12 mouse cellular contexts compared by ENCODE assay signal in genomic region chr10:127351285-127351595, GRCm38 (mm10). TPM values are rescaled to one million over a fixed set of nuclear protein-coding genes. Genes with fewer than 3 reads are reported as not detected.
DNase-seq lines count a peak whose midpoint lies in the region; ATAC-seq lines count a peak whose summit lies in the region.
"Had no signal": no experiment of that assay in that cellular context is flagged by ENCODE, and none has a peak within 500 bp of the region (broad histone marks: within the 10 kb centered on the region; RNA-seq: fewer than 3 reads in every experiment).

No protein-coding gene starts in this region.

- H3K36me3 ChIP-seq in forebrain, embryonic 10.5 days (replicated peaks), result no peaks in the 10 kb centered on the region
- H3K36me3 ChIP-seq in forebrain, embryonic 16.5 days (ENCODE audit: control insufficient read depth, insufficient read depth), result no peaks in the 10 kb centered on the region
- H3K36me3 ChIP-seq in kidney, embryonic 15.5 days, result no peaks in the 10 kb centered on the region
- H3K36me3 ChIP-seq in hindbrain, embryonic 15.5 days, result no peaks in the 10 kb centered on the region
- no peaks in the 10 kb centered on the region for H3K36me3 ChIP-seq in midbrain, embryonic 14.5 days (ENCODE audit: control insufficient read depth, insufficient read depth, low read length)

- 87% methylated on average over 8 of the region's 8 CpGs for WGBS in forebrain, embryonic 10.5 days
- WGBS in forebrain, embryonic 16.5 days, result 87% methylated on average over 8 of the region's 8 CpGs
- WGBS in kidney, embryonic 15.5 days, result 76% methylated on average over 8 of the region's 8 CpGs
- 86% methylated on average over 8 of the region's 8 CpGs for WGBS in hindbrain, embryonic 15.5 days
- 86% methylated on average over 8 of the region's 8 CpGs for WGBS in midbrain, embryonic 14.5 days

- peaks cover 33% of the 10 kb centered on the region for H3K27me3 ChIP-seq in forebrain, embryonic 10.5 days (ENCODE audit: poor library complexity, severe bottlenecking)
- no peaks in the 10 kb centered on the region; the same call in 1 of the 2 replicates for H3K27me3 ChIP-seq in forebrain, embryonic 16.5 days (replicated peaks; ENCODE audit: control insufficient read depth, insufficient read depth, low read length)
- H3K27me3 ChIP-seq in kidney, embryonic 15.5 days, result peaks cover 4% of the 10 kb centered on the region; the same call in 1 of the 2 replicates
- 0 out of 2 replicates have a peak, but pooled peaks cover 3% of the 10 kb centered on the region for H3K27me3 ChIP-seq in hindbrain, embryonic 15.5 days
- H3K27me3 ChIP-seq in midbrain, embryonic 14.5 days (ENCODE audit: control insufficient read depth, insufficient read depth, low read length), result no peaks in the 10 kb centered on the region

- ATAC-seq in forebrain, embryonic 16.5 days, result no peak
- no peak for ATAC-seq in kidney, embryonic 15.5 days (replicated peaks; ENCODE audit: low FRiP score)
- ATAC-seq in hindbrain, embryonic 15.5 days (ENCODE audit: low FRiP score, low read depth), result no peak
- ATAC-seq in midbrain, embryonic 14.5 days (ENCODE audit: low FRiP score, low TSS enrichment), result no peak

- peak overlapping the region; percentile 31; the same call in 1 of the 2 replicates for H3K4me3 ChIP-seq in forebrain, embryonic 10.5 days
- no peak overlapping the region for H3K4me3 ChIP-seq in forebrain, embryonic 16.5 days (replicated peaks; ENCODE audit: low read length)
- H3K4me3 ChIP-seq in kidney, embryonic 15.5 days (replicated peaks), result no peak overlapping the region
- no peak overlapping the region for H3K4me3 ChIP-seq in hindbrain, embryonic 15.5 days
- no peak overlapping the region for H3K4me3 ChIP-seq in midbrain, embryonic 14.5 days (replicated peaks; ENCODE audit: low read depth, low read length)

- H3K27ac ChIP-seq in forebrain, embryonic 10.5 days, result 0 out of 2 replicates have a peak overlapping the region, but pooled peaks have one; percentile 32
- H3K27ac ChIP-seq in forebrain, embryonic 16.5 days (ENCODE audit: low read length), result no peak overlapping the region
- no peak overlapping the region for H3K27ac ChIP-seq in kidney, embryonic 15.5 days
- H3K27ac ChIP-seq in hindbrain, embryonic 15.5 days (replicated peaks), result no peak overlapping the region
- H3K27ac ChIP-seq in midbrain, embryonic 14.5 days (replicated peaks; ENCODE audit: low read depth, low read length), result no peak overlapping the region

- peaks cover 22% of the 10 kb centered on the region for H3K4me1 ChIP-seq in forebrain, embryonic 10.5 days
- no peaks in the 10 kb centered on the region for H3K4me1 ChIP-seq in forebrain, embryonic 16.5 days (replicated peaks; ENCODE audit: control insufficient read depth, insufficient read depth, low read length)
- H3K4me1 ChIP-seq in kidney, embryonic 15.5 days, result peaks cover 10% of the 10 kb centered on the region
- H3K4me1 ChIP-seq in hindbrain, embryonic 15.5 days (replicated peaks), result peaks cover 8% of the 10 kb centered on the region; the same call in 1 of the 2 replicates
- H3K4me1 ChIP-seq in midbrain, embryonic 14.5 days (ENCODE audit: control insufficient read depth, insufficient read depth, low read length), result 0 out of 2 replicates have a peak, but pooled peaks cover 6% of the 10 kb centered on the region

- no peak for DNase-seq in forebrain, embryonic 10.5 days (ENCODE audit: extremely low spot score, low spot score)
- DNase-seq in kidney, adult 8-10 months, result no peak
- DNase-seq in midbrain, embryonic 14.5 days, result no peak
- DNase-seq in adipocyte (ENCODE audit: low spot score), result no peak
- DNase-seq in layer of hippocampus, adult 8-10 months (ENCODE audit: low spot score in 2 of 2), result no peak

- no peak overlapping the region for H3K9ac ChIP-seq in forebrain, embryonic 16.5 days (replicated peaks; ENCODE audit: low read depth, low read length)
- H3K9ac ChIP-seq in kidney, embryonic 15.5 days, result no peak overlapping the region
- H3K9ac ChIP-seq in hindbrain, embryonic 15.5 days, result no peak overlapping the region
- H3K9ac ChIP-seq in midbrain, embryonic 14.5 days (replicated peaks; ENCODE audit: low read length), result no peak overlapping the region

- no peaks in the 10 kb centered on the region for H3K9me3 ChIP-seq in forebrain, embryonic 10.5 days
- H3K9me3 ChIP-seq in forebrain, embryonic 16.5 days (ENCODE audit: control insufficient read depth, low read length), result no peaks in the 10 kb centered on the region
- H3K9me3 ChIP-seq in kidney, embryonic 15.5 days (replicated peaks), result no peaks in the 10 kb centered on the region
- H3K9me3 ChIP-seq in hindbrain, embryonic 15.5 days, result no peaks in the 10 kb centered on the region
- no peaks in the 10 kb centered on the region for H3K9me3 ChIP-seq in midbrain, embryonic 14.5 days (ENCODE audit: control insufficient read depth, low read length)

- no peak overlapping the region for H3K4me2 ChIP-seq in forebrain, embryonic 16.5 days (ENCODE audit: low read length)
- peak overlapping the region; percentile 55; the same call in 1 of the 2 replicates for H3K4me2 ChIP-seq in kidney, embryonic 15.5 days
- H3K4me2 ChIP-seq in hindbrain, embryonic 15.5 days, result peak overlapping the region; percentile 50; the same call in 1 of the 2 replicates
- 0 out of 2 replicates have a peak overlapping the region, but pooled peaks have one; percentile 45 for H3K4me2 ChIP-seq in midbrain, embryonic 14.5 days (ENCODE audit: low read length)

RNA-seq across cellular contexts. Expression of gene Inhbe, which starts 3.0 kb away (rescaled TPM):
- 0.04 TPM in 1 of 2 replicates, not detected in the other for polyA plus RNA-seq in forebrain, embryonic 10.5 days (2016; fragmentation: Nextera tagmentation; extraction: Ambion mirVana)
- not detected in 2 replicates for polyA plus RNA-seq in forebrain, embryonic 16.5 days (2015; fragmentation: Nextera tagmentation; extraction: Ambion mirVana)
- not detected in 2 replicates for polyA plus RNA-seq in kidney, embryonic 15.5 days (2015; fragmentation: Nextera tagmentation; extraction: Ambion mirVana)
- 0.09 TPM in 1 of 2 replicates, not detected in the other for polyA plus RNA-seq in hindbrain, embryonic 15.5 days (2015; fragmentation: Nextera tagmentation; extraction: Ambion mirVana)
- 0.04 TPM in 1 of 2 replicates, not detected in the other for polyA plus RNA-seq in midbrain, embryonic 14.5 days (2014; fragmentation: Nextera tagmentation; extraction: Ambion mirVana)
- not detected for total RNA-seq in layer of hippocampus, adult 8-10 months (2022)
- polyA plus RNA-seq: stomach, embryonic 14.5 days had no signal

RNA-seq across cellular contexts. Expression of gene Gli1, which starts 9.5 kb away (rescaled TPM):
- polyA plus RNA-seq in forebrain, embryonic 10.5 days (2016; fragmentation: Nextera tagmentation; extraction: Ambion mirVana), result 7.0 and 7.9 TPM in 2 replicates
- polyA plus RNA-seq in forebrain, embryonic 16.5 days (2015; fragmentation: Nextera tagmentation; extraction: Ambion mirVana), result 1.3 and 1.4 TPM in 2 replicates
- polyA plus RNA-seq in kidney, embryonic 15.5 days (2015; fragmentation: Nextera tagmentation; extraction: Ambion mirVana), result 6.3 and 8.2 TPM in 2 replicates
- 1.6 and 2.0 TPM in 2 replicates for polyA plus RNA-seq in hindbrain, embryonic 15.5 days (2015; fragmentation: Nextera tagmentation; extraction: Ambion mirVana)
- 0.92 and 1.2 TPM in 2 replicates for polyA plus RNA-seq in midbrain, embryonic 14.5 days (2014; fragmentation: Nextera tagmentation; extraction: Ambion mirVana)
- 1 to 10 TPM; 2.7 to 4.0 (median 3.7) TPM for total RNA-seq in layer of hippocampus, adult 8-10 months (2022)

RNA-seq across cellular contexts. Expression of gene Inhbc, which starts 19.0 kb away (rescaled TPM):
- not detected in 2 replicates for polyA plus RNA-seq in forebrain, embryonic 10.5 days (2016; fragmentation: Nextera tagmentation; extraction: Ambion mirVana)
- polyA plus RNA-seq in forebrain, embryonic 16.5 days (2015; fragmentation: Nextera tagmentation; extraction: Ambion mirVana), result not detected in 2 replicates
- 0.19 and 0.45 TPM in 2 replicates for polyA plus RNA-seq in kidney, embryonic 15.5 days (2015; fragmentation: Nextera tagmentation; extraction: Ambion mirVana)
- polyA plus RNA-seq in hindbrain, embryonic 15.5 days (2015; fragmentation: Nextera tagmentation; extraction: Ambion mirVana), result not detected in 2 replicates
- polyA plus RNA-seq in midbrain, embryonic 14.5 days (2014; fragmentation: Nextera tagmentation; extraction: Ambion mirVana), result not detected in 2 replicates
- total RNA-seq in layer of hippocampus, adult 8-10 months (2022), result not detected
- total RNA-seq: left cerebral cortex, adult 8-10 months had no signal
- polyA plus RNA-seq: cortical plate, adult 2 months; Patski had no signal

RNA-seq across cellular contexts. Expression of gene R3hdm2, which starts 28.9 kb away (rescaled TPM):
- 27.2 and 27.8 TPM in 2 replicates for polyA plus RNA-seq in forebrain, embryonic 10.5 days (2016; fragmentation: Nextera tagmentation; extraction: Ambion mirVana)
- 37.5 and 39.7 TPM in 2 replicates for polyA plus RNA-seq in forebrain, embryonic 16.5 days (2015; fragmentation: Nextera tagmentation; extraction: Ambion mirVana)
- polyA plus RNA-seq in kidney, embryonic 15.5 days (2015; fragmentation: Nextera tagmentation; extraction: Ambion mirVana), result 34.7 and 35.9 TPM in 2 replicates
- 38.8 and 41.9 TPM in 2 replicates for polyA plus RNA-seq in hindbrain, embryonic 15.5 days (2015; fragmentation: Nextera tagmentation; extraction: Ambion mirVana)
- 34.0 and 39.8 TPM in 2 replicates for polyA plus RNA-seq in midbrain, embryonic 14.5 days (2014; fragmentation: Nextera tagmentation; extraction: Ambion mirVana)
- total RNA-seq in layer of hippocampus, adult 8-10 months (2022), result 100 to 1,000 TPM; 159 to 182 (median 176) TPM

RNA-seq across cellular contexts. Expression of gene Arhgap9, which starts 29.5 kb away (rescaled TPM):
- 1.5 and 1.7 TPM in 2 replicates for polyA plus RNA-seq in forebrain, embryonic 10.5 days (2016; fragmentation: Nextera tagmentation; extraction: Ambion mirVana)
- polyA plus RNA-seq in forebrain, embryonic 16.5 days (2015; fragmentation: Nextera tagmentation; extraction: Ambion mirVana), result 0.49 and 1.2 TPM in 2 replicates
- polyA plus RNA-seq in kidney, embryonic 15.5 days (2015; fragmentation: Nextera tagmentation; extraction: Ambion mirVana), result 3.1 and 3.3 TPM in 2 replicates
- 0.86 and 1.5 TPM in 2 replicates for polyA plus RNA-seq in hindbrain, embryonic 15.5 days (2015; fragmentation: Nextera tagmentation; extraction: Ambion mirVana)
- polyA plus RNA-seq in midbrain, embryonic 14.5 days (2014; fragmentation: Nextera tagmentation; extraction: Ambion mirVana), result 0.18 and 1.1 TPM in 2 replicates
- 1 to 10 TPM in 3 of 4 experiments, under 1 TPM in 1; 0.60 to 4.6 (median 2.2) TPM for total RNA-seq in layer of hippocampus, adult 8-10 months (2022)
- polyA plus RNA-seq: Patski had no signal
